Mouse (Mus musculus): ENCODE measurements at regions not wholly inside any gene's neighbourhood (a gene's known extent, or its start where the extent isn't known, plus 50 kb on each side); places are given as distances from the start of the nearest gene placed in this dataset.

- Histone ChIP-seq H3K27me3 (ENCODE audit: control insufficient read depth, insufficient read depth, low read length) (no peaks in the 10 kb centered on the region), H3K9ac (ENCODE audit: low read depth, low read length) (no peak overlapping the region), H3K27ac (ENCODE audit: low read depth, low read length) (no peak overlapping the region), H3K36me3 (ENCODE audit: control insufficient read depth, insufficient read depth, low read length) (no peaks in the 10 kb centered on the region), H3K4me1 (ENCODE audit: control insufficient read depth, insufficient read depth, low read length) (no peaks in the 10 kb centered on the region), H3K9me3 (ENCODE audit: control insufficient read depth, low read length) (no peaks in the 10 kb centered on the region), H3K4me3 (ENCODE audit: low read length) (no peak overlapping the region), H3K4me2 (replicated peaks; ENCODE audit: low read depth, low read length) (no peak overlapping the region)
- WGBS: 84% methylated on average over 2 of the region's 2 CpGs
- ATAC-seq (ENCODE audit: low FRiP score, low TSS enrichment): no peak
Observed at GRCm38 (mm10) chr4:5441339-5442019, 648.3 kb upstream of the Impad1 start.

GRCm38 (mm10) chr4:5437076-5437475 is 643.9 kb upstream of the Impad1 start:
- 74% methylated on average over 3 of the region's 3 CpGs for WGBS
- Histone ChIP-seq H3K27ac (ENCODE audit: low read depth, low read length) (no peak overlapping the region), H3K4me3 (ENCODE audit: low read length) (no peak overlapping the region)

More at GRCm38 (mm10) chr4:5437076-5437475, 643.9 kb upstream of the Impad1 start:
- Histone ChIP-seq H3K4me2 (replicated peaks; ENCODE audit: low read depth, low read length) (no peak overlapping the region), H3K9ac (ENCODE audit: low read depth, low read length) (no peak overlapping the region), H3K27me3 (ENCODE audit: control insufficient read depth, insufficient read depth, low read length) (no peaks in the 10 kb centered on the region), H3K36me3 (ENCODE audit: control insufficient read depth, insufficient read depth, low read length) (no peaks in the 10 kb centered on the region), H3K4me1 (ENCODE audit: control insufficient read depth, insufficient read depth, low read length) (no peaks in the 10 kb centered on the region), H3K9me3 (ENCODE audit: control insufficient read depth, low read length) (no peaks in the 10 kb centered on the region)
- ATAC-seq (ENCODE audit: low FRiP score, low TSS enrichment): no peak

Measured in kidney, embryonic 14.5 days (tissue).